Mouse (Mus musculus) central nervous system, embryonic 18 days (tissue): ENCODE measurements around the gene Adamts16. TPM values are rescaled to one million over a fixed set of nuclear protein-coding genes. Genes with fewer than 3 reads are reported as not detected.

Experiments used
- polyA plus RNA-seq: library from polyadenylated mRNA; depleted of rRNA; stranded (reverse); fragments of >200 nt; gene quantifications from 2 replicates; pipeline ENCODE4 v1.2.3, GENCODE M21; 2012; rRNA removed

The Adamts16 gene
- polyA plus RNA-seq: 3.7 and 3.9 TPM in 2 replicates

DNA sequence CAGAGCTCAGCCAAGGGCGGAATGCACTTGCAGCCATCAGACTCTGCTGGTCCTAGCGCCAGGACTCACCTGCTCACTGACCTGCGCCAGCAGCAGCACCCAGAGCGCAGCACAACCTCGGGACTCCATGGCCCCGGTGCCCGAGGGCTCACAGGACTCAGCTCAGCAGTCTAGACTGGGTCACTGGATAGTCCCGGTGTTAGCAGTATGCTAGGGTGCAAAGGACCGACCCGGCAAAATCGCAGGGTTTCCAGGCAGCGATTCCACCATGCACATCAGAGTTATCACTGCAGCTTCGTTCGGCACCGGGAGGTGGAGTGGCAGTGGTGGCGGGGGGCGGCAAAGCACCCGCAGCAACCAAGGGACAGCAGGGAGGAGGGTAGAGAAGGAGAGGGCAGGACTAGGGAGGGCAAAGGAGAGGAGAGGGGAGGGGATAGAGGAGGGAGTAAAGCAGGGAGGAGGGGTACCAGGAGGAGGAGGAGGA is at the start of gene Adamts16:
Gene Adamts16 (minus strand): TSS at position 391 of the 484 bp plus-strand sequence.

Other genes starting within 250 kb of the Adamts16 start
- 155 and 171 TPM in 2 replicates for gene Ice1, start 204.2 kb downstream of the Adamts16 start, polyA plus RNA-seq